Mouse (Mus musculus) CH12.LX (cell line): ENCODE measurements around the gene Prss40.
A peak's percentile ranks its signal among the peaks of the same experiment; 100 is the strongest.

Experiments used
- CTCF ChIP-seq, 2 experiments: IDR thresholded peaks in 1 of 2; conservative IDR thresholded peaks in 1 of 2; 2 replicates each; pipeline ENCODE4 v1.5.1; 2011 to 2012; ENCODE audit warnings: low read depth in 2 of 2, low read length in 2 of 2, improper control_type of control experiment in 1 of 2, inconsistent platforms in 1 of 2, mild to moderate bottlenecking in 1 of 2, moderate library complexity in 1 of 2
- ELF1 ChIP-seq: IDR thresholded peaks from 2 replicates; pipeline ENCODE4 v1.6.1; 2014; ENCODE audit warnings: low read depth, mild to moderate bottlenecking, inconsistent platforms, low read length, improper control_type of control experiment
- EP300 ChIP-seq: IDR thresholded peaks from 2 replicates; pipeline ENCODE4 v1.6.1; 2011; ENCODE audit warnings: low read length, improper control_type of control experiment
- JUN ChIP-seq: IDR thresholded peaks from 2 replicates; pipeline ENCODE4 v1.6.1; 2011; ENCODE audit warnings: low read depth, mild to moderate bottlenecking, low read length, improper control_type of control experiment, moderate library complexity; ENCODE audit not compliant: insufficient read depth
- NRF1 ChIP-seq: IDR thresholded peaks from 2 replicates; pipeline ENCODE4 v1.6.1; 2014; ENCODE audit warnings: low read depth, mild to moderate bottlenecking, inconsistent platforms, low read length, improper control_type of control experiment, moderate library complexity
- PAX5 ChIP-seq: IDR thresholded peaks from 2 replicates; pipeline ENCODE4 v1.6.1; 2012; ENCODE audit warnings: low read length, inconsistent platforms, mixed read lengths
- POLR2A ChIP-seq: IDR thresholded peaks from 2 replicates; pipeline ENCODE4 v1.6.1; 2011; ENCODE audit warnings: low read depth, mild to moderate bottlenecking, improper control_type of control experiment, low read length
- USF2 ChIP-seq: conservative IDR thresholded peaks from 2 replicates; pipeline ENCODE4 v1.6.1; 2011; ENCODE audit warnings: low read depth, low read length, improper control_type of control experiment
- ZC3H11A ChIP-seq: IDR thresholded peaks from 2 replicates; pipeline ENCODE4 v1.6.1; 2012; ENCODE audit warnings: low read depth, mild to moderate bottlenecking, inconsistent platforms, low read length, improper control_type of control experiment
- ZKSCAN1 ChIP-seq: IDR thresholded peaks from 2 replicates; pipeline ENCODE4 v1.6.1; 2012; ENCODE audit warnings: low read depth, inconsistent platforms, low read length, improper control_type of control experiment, borderline replicate concordance

DNA sequence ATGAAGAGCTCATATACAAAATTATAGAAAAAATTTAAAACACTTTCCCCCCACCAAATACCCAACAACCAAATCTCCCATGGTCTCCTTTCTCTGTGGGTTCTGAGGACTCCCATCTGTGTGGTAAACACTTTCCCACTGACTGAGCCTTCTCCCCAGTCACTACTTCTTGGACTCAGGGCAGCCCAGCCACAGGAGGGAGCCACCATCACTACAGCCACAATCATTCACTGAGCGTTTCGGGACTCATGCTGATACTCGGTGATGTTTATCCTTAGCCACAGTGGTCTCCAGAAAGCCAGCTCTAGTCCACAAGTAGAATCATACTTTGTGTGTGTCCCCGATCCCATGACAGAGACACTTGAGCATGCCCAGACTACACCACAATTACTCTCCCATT, 47.7 kb downstream of the Prss40 start:
- TF ChIP-seq POLR2A (no peak), NRF1 (no peak), CTCF (conservative IDR thresholded peaks at IDR 0.05 in 1 of 2, IDR thresholded peaks at IDR 0.05 in 1 of 2; ENCODE audit: low read depth in 2 of 2, low read length in 2 of 2) (peak in 1 of 2 experiments; percentile 50; a peak in 2 of 4 replicates), PAX5 (no peak), JUN (no peak), ZC3H11A (no peak), EP300 (no peak), ELF1 (no peak), ZKSCAN1 (no peak), USF2 (no peak)
